Mouse (Mus musculus) lung, postnatal 0 days (tissue): ENCODE measurements around the gene Capn13. TPM values are rescaled to one million over a fixed set of nuclear protein-coding genes. Genes with fewer than 3 reads are reported as not detected.

Experiments
- ATAC-seq: fragments of 200-750 bp; cut with Nextera tagmentation; 2 replicates; pipeline ENCODE4 v1.8.0; 2017; ENCODE audit warnings: moderate library complexity
- DNase-seq: peaks from one replicate; pipeline ENCODE4 v3.0.0-alpha.2; 2016; ENCODE audit warnings: low spot score
- H3K27ac ChIP-seq: fragments of 300-500 bp; sonication (generic); 2 replicates; pipeline ENCODE4 v1.5.1; 2014; ENCODE audit warnings: antibody characterized with exemption, mild to moderate bottlenecking, low read length, mixed read lengths
- H3K27me3 ChIP-seq: fragments of 300-500 bp; sonication (generic); replicated peaks from 2 replicates; pipeline ENCODE4 v1.6.1; 2014; ENCODE audit warnings: low read length, mixed read lengths; ENCODE audit not compliant: insufficient read depth
- H3K36me3 ChIP-seq: fragments of 300-500 bp; sonication (generic); 2 replicates; pipeline ENCODE4 v1.6.1; 2014; ENCODE audit warnings: low read length, mixed read lengths; ENCODE audit not compliant: insufficient read depth
- H3K4me1 ChIP-seq: fragments of 300-500 bp; sonication (generic); 2 replicates; pipeline ENCODE4 v1.6.1; 2014; ENCODE audit warnings: antibody characterized with exemption, low read depth, low read length, mixed read lengths; ENCODE audit not compliant: insufficient read depth
- H3K4me2 ChIP-seq: fragments of 300-500 bp; sonication (generic); replicated peaks from 2 replicates; pipeline ENCODE4 v1.6.1; 2014; ENCODE audit warnings: low read depth, mild to moderate bottlenecking, low read length, moderate library complexity, mixed read lengths
- H3K4me3 ChIP-seq: fragments of 300-500 bp; sonication (generic); 2 replicates; pipeline ENCODE4 v1.5.1; 2014; ENCODE audit warnings: low read depth, low read length
- H3K9ac ChIP-seq: fragments of 300-500 bp; sonication (generic); replicated peaks from 2 replicates; pipeline ENCODE4 v1.6.1; 2014; ENCODE audit warnings: low read depth, mild to moderate bottlenecking
- H3K9me3 ChIP-seq: fragments of 300-500 bp; sonication (generic); 2 replicates; pipeline ENCODE4 v1.6.1; 2016; ENCODE audit warnings: low read length, mixed read lengths
- CTCF ChIP-seq: IDR thresholded peaks from 2 replicates; pipeline ENCODE4 v1.5.1; 2016; ENCODE audit warnings: antibody characterized with exemption, mild to moderate bottlenecking
- EP300 ChIP-seq: IDR thresholded peaks from 2 replicates; pipeline ENCODE4 v1.6.1; 2016; ENCODE audit warnings: antibody characterized with exemption, mild to moderate bottlenecking, control low read depth
- WGBS: fragments of 180-500 bp; shearing (Covaris S2); extraction: QIAGEN DNeasy Blood & Tissue Kit; methylation state at CpG from one replicate; pipeline ENCODE4 v1.1.7; 2014; 5-methylcytosine and 5-hydroxymethylcytosine counted together
- polyA plus RNA-seq: library from polyadenylated mRNA; unstranded; fragments of >200 nt; fragmentation: Nextera tagmentation; extraction: Ambion mirVana; gene quantifications from 2 replicates; pipeline ENCODE4 v1.2.1, GENCODE M21; 2015

Capn13 gene
- polyA plus RNA-seq, 1 experiment from 2014 or later = not detected

- H3K27me3 ChIP-seq = no peaks in the 10 kb centered on the region
- no peak overlapping the region for H3K4me2 ChIP-seq
- WGBS = 31% methylated on average over 4 of the region's 4 CpGs
- H3K4me1 ChIP-seq = no peaks in the 10 kb centered on the region
- DNase-seq (no peak), ATAC-seq (no peak)
- TF ChIP-seq EP300 = no peak
- no peak overlapping the region for H3K4me3 ChIP-seq
- H3K27ac ChIP-seq = no peak overlapping the region
- H3K9me3 ChIP-seq = no peaks in the 10 kb centered on the region
- H3K9ac ChIP-seq = no peak overlapping the region
- no peaks in the 10 kb centered on the region for H3K36me3 ChIP-seq
Observed at GRCm38 (mm10) chr17:73411817-73412216, 11.2 kb upstream of the Capn13 start.

DNA sequence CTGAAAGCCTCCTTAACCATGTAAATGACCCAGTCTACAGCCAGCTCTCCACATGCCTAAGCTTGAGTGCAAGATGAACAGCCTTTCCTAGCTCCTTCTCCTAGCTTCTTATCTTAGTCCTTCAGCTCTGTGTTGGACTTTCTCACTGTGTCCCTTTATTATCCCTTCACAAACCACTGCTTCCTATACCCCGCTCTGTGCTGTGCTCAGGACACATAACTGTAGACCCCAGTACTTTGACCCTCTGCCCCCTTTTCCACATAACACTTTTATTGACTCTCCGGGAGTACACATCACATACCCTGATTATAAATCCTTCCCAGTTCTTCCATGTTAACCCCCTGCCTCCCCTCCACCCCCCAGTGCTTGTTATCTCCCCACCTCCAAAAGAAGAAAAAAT lies 606 bp upstream of the Capn13 start:
- Histone ChIP-seq H3K9ac (no peak overlapping the region), H3K27ac (no peak overlapping the region), H3K4me3 (no peak overlapping the region), H3K9me3 (no peaks in the 10 kb centered on the region), H3K36me3 (no peaks in the 10 kb centered on the region), H3K4me1 (no peaks in the 10 kb centered on the region), H3K27me3 (no peaks in the 10 kb centered on the region), H3K4me2 (no peak overlapping the region)
- TF ChIP-seq CTCF = no peak
- TF ChIP-seq EP300 = no peak
- 68% methylated on average over 2 of the region's 2 CpGs for WGBS
- DNase-seq (no peak), ATAC-seq (no peak)

DNA sequence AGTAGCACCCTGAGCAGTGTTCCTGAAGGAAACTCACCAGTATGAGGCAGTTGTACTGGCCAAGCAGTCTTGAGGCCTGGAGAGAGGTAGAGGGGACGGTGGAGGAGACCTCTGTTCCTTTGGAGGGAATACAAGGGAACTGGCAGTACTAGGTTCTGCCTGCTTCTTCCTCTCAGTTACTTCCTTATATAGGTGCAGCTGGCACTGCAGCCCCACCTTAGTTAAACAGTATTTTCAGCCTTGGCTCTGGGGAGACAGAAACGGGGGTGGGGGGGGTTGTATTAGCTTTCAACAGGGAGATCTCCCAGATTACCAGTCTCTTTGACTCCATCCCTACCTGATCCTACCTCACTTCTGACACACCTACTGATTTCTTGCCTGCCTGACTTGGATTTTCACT lies 1.5 kb downstream of the Capn13 start:
- no peaks in the 10 kb centered on the region for H3K27me3 ChIP-seq
- H3K36me3 ChIP-seq = no peaks in the 10 kb centered on the region
- no peak overlapping the region for H3K9ac ChIP-seq
- no peaks in the 10 kb centered on the region for H3K9me3 ChIP-seq
- ATAC-seq (no peak), DNase-seq (no peak)
- H3K4me2 ChIP-seq = no peak overlapping the region
- TF ChIP-seq EP300 (no peak), CTCF (no peak)
- 35% methylated on average over 2 of the region's 2 CpGs for WGBS
- H3K27ac ChIP-seq = no peak overlapping the region
- H3K4me3 ChIP-seq = no peak overlapping the region
- H3K4me1 ChIP-seq = no peaks in the 10 kb centered on the region

DNA sequence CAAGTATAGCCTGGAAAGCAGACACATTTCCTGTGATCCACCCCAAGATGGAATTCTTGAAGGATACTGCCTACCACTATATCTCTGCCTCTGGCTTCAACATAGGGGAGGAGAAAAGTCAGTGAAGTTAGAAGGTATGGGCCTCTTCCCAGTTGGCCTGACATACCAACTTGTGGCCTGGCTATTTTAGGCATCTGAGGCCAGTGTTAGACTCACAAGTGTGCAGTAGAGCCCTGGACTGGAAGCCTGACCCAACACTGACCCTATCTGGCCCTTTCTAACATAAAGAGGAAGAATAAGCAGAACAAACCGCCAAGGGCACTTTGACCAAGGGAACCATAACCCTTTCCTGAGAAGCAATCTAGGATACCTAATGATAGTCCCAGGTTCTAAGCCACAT lies 7.3 kb downstream of the Capn13 start:
- ATAC-seq = no peak
- H3K27ac ChIP-seq = no peak overlapping the region
- H3K9me3 ChIP-seq = no peaks in the 10 kb centered on the region
- no peak overlapping the region for H3K4me2 ChIP-seq
- no peaks in the 10 kb centered on the region for H3K27me3 ChIP-seq
- no peak for DNase-seq
- no peaks in the 10 kb centered on the region for H3K36me3 ChIP-seq
- H3K4me1 ChIP-seq = no peaks in the 10 kb centered on the region
- H3K4me3 ChIP-seq = no peak overlapping the region
- TF ChIP-seq CTCF (no peak), EP300 (no peak)
- 73% methylated on average over 1 of the region's 1 CpGs for WGBS
- H3K9ac ChIP-seq = no peak overlapping the region

- Histone ChIP-seq H3K4me3 (no peak overlapping the region), H3K4me1 (no peaks in the 10 kb centered on the region), H3K4me2 (no peak overlapping the region), H3K36me3 (no peaks in the 10 kb centered on the region), H3K27me3 (no peaks in the 10 kb centered on the region), H3K9me3 (no peaks in the 10 kb centered on the region), H3K27ac (no peak overlapping the region), H3K9ac (no peak overlapping the region)
- DNase-seq = no peak
- ATAC-seq = no peak
- TF ChIP-seq CTCF (no peak), EP300 (no peak)
- 84% methylated on average over 4 of the region's 4 CpGs for WGBS
Observed at GRCm38 (mm10) chr17:73391771-73392170, 8.9 kb downstream of the Capn13 start.

GRCm38 (mm10) chr17:73390191-73391089 lies 10.2 kb downstream of the Capn13 start:
- H3K4me1 ChIP-seq = no peaks in the 10 kb centered on the region
- no peak overlapping the region for H3K4me2 ChIP-seq
- no peak overlapping the region for H3K27ac ChIP-seq
- H3K36me3 ChIP-seq = no peaks in the 10 kb centered on the region
- H3K9me3 ChIP-seq = no peaks in the 10 kb centered on the region
- H3K4me3 ChIP-seq = no peak overlapping the region
- TF ChIP-seq EP300 (no peak), CTCF (no peak)
- no peak overlapping the region for H3K9ac ChIP-seq
- ATAC-seq (no peak), DNase-seq (no peak)
- WGBS = 62% methylated on average over 7 of the region's 7 CpGs
- H3K27me3 ChIP-seq = no peaks in the 10 kb centered on the region
